Mouse (Mus musculus) midbrain, postnatal 0 days (tissue): ENCODE data around the gene Runx1. TPM values are rescaled to one million over a fixed set of nuclear protein-coding genes. Genes with fewer than 3 reads are reported as not detected.

Experiments used
- ATAC-seq: fragments of 200-750 bp; cut with Nextera tagmentation; 2 replicates; pipeline ENCODE4 v1.8.0; 2017; ENCODE audit warnings: moderate number of reproducible peaks, mild to moderate bottlenecking, moderate TSS enrichment, moderate library complexity; ENCODE audit not compliant: low FRiP score
- DNase-seq: peaks from one replicate; pipeline ENCODE4 v3.0.0-alpha.2; 2015; ENCODE audit warnings: low spot score
- H3K27ac ChIP-seq: fragments of 300-500 bp; sonication (generic); 2 replicates; pipeline ENCODE4 v1.5.1; 2014; ENCODE audit warnings: low read depth, mild to moderate bottlenecking, low read length, mixed read lengths
- H3K27me3 ChIP-seq: fragments of 300-500 bp; sonication (generic); 2 replicates; pipeline ENCODE4 v1.6.1; 2014; ENCODE audit warnings: low read length, control low read depth, mixed read lengths; ENCODE audit not compliant: insufficient read depth
- H3K36me3 ChIP-seq: fragments of 300-500 bp; sonication (generic); 2 replicates; pipeline ENCODE4 v1.6.1; 2014; ENCODE audit warnings: low read length, control low read depth, mixed read lengths; ENCODE audit not compliant: insufficient read depth
- H3K4me1 ChIP-seq: fragments of 300-500 bp; sonication (generic); 2 replicates; pipeline ENCODE4 v1.6.1; 2014; ENCODE audit warnings: mild to moderate bottlenecking, control low read depth, antibody characterized with exemption, low read length, mixed read lengths; ENCODE audit not compliant: insufficient read depth
- H3K4me2 ChIP-seq: fragments of 300-500 bp; sonication (generic); 2 replicates; pipeline ENCODE4 v1.6.1; 2014; ENCODE audit warnings: low read depth, mild to moderate bottlenecking, low read length, mixed read lengths; ENCODE audit not compliant: poor library complexity, severe bottlenecking
- H3K4me3 ChIP-seq: fragments of 300-500 bp; sonication (generic); 2 replicates; pipeline ENCODE4 v1.5.1; 2014; ENCODE audit warnings: low read depth, mild to moderate bottlenecking, low read length, moderate library complexity
- H3K9ac ChIP-seq: fragments of 300-500 bp; sonication (generic); replicated peaks from 2 replicates; pipeline ENCODE4 v1.6.1; 2014; ENCODE audit warnings: mild to moderate bottlenecking, low read length, moderate library complexity, mixed read lengths; ENCODE audit not compliant: poor library complexity, severe bottlenecking
- H3K9me3 ChIP-seq: fragments of 300-500 bp; sonication (generic); 2 replicates; pipeline ENCODE4 v1.6.1; 2016; ENCODE audit warnings: low read length, control low read depth
- CTCF ChIP-seq: IDR thresholded peaks from 2 replicates; pipeline ENCODE4 v1.5.1; 2016; ENCODE audit warnings: antibody characterized with exemption, mild to moderate bottlenecking
- WGBS: fragments of 180-500 bp; shearing (Covaris S2); extraction: QIAGEN DNeasy Blood & Tissue Kit; methylation state at CpG from one replicate; pipeline ENCODE4 v1.1.7; 2014; 5-methylcytosine and 5-hydroxymethylcytosine counted together
- polyA plus RNA-seq: library from polyadenylated mRNA; unstranded; fragments of >200 nt; fragmentation: Nextera tagmentation; extraction: Ambion mirVana; gene quantifications from 2 replicates; pipeline ENCODE4 v1.2.1, GENCODE M21; 2015
- total RNA-seq: library from RNA; depleted of rRNA; stranded (reverse); fragments of >200 nt; gene quantifications from 2 replicates; pipeline ENCODE4 v1.2.3, GENCODE M21; 2014

The Runx1 gene
- total and polyA plus RNA-seq, 2 experiments from 2014 or later, result 0.64 to 2.0 TPM

DNA sequence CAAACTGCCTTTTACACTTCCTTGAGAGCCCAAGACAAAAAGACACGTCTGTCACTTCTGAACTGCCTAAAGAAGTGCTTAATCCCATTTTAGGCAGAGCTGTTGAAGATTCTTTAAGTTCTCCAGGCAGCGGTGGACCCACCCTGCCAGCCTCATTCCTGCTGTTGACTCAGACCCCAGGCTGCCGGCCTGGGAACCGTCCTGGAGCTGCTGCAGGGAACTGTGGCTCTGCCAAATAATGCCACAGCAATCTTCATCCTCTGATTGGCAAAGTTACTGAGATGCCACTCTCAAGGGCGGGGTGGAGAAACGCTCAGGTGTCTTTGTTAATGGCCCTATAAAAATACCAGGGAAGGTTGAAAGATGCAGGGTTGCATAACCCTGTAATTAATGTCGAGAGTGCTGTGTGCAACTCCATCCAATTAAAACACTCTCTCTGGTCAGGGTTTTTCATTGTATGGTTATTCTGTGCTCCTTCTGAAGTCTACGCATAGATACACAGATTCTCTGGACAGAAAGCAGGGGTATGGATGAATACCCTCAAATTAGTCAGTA, 2.4 kb upstream of the Runx1 start:
- Histone ChIP-seq H3K4me3 (no peak overlapping the region), H3K36me3 (no peaks in the 10 kb centered on the region), H3K27me3 (no peaks in the 10 kb centered on the region; the same call in 1 of the 2 replicates), H3K27ac (no peak overlapping the region), H3K4me2 (no peak overlapping the region), H3K9me3 (no peaks in the 10 kb centered on the region), H3K9ac (no peak overlapping the region), H3K4me1 (no peaks in the 10 kb centered on the region; the same call in 1 of the 2 replicates)
- TF ChIP-seq CTCF, result no peak
- no peak for DNase-seq
- no peak for ATAC-seq
- WGBS, result 46% methylated on average over 8 of the region's 8 CpGs

DNA sequence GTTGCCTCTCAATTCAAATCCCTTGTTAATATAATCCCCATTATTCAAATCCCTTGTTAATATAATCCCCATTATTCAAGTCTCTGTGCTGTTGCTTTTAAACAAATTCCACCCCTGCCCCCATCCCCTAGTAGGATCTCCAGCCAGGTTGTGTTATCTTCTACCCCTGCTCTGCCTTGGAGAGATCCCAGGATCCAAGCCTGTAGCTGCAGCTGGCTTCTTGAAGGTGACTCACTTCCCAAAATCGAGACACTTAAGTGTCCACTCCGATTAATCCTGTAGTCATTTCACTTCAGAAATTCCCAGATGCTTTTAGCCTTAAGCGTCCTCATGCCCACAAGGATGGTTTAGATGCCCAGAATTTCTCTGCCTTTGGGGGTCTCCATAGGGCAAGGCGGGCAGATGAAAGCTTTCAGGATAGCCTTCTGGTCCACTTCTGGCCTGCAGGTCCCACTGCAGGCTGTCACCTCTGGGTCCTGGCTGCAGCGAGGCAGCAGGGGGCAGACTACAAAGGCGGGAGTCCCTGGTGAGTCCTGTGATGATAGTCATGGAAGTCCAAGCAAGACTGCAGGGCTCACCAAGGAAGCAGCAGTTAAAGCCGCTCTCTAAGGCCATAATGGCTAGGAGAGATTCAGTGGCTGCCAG, 1.8 kb upstream of the Runx1 start:
- no peaks in the 10 kb centered on the region; the same call in 1 of the 2 replicates for H3K27me3 ChIP-seq
- DNase-seq (no peak), ATAC-seq (no peak)
- H3K4me2 ChIP-seq, result no peak overlapping the region
- 45% methylated on average over 7 of the region's 7 CpGs for WGBS
- H3K27ac ChIP-seq, result no peak overlapping the region
- no peaks in the 10 kb centered on the region for H3K36me3 ChIP-seq
- no peaks in the 10 kb centered on the region for H3K9me3 ChIP-seq
- H3K9ac ChIP-seq, result no peak overlapping the region
- H3K4me1 ChIP-seq, result no peaks in the 10 kb centered on the region; the same call in 1 of the 2 replicates
- TF ChIP-seq CTCF, result peak; percentile 58
- no peak overlapping the region for H3K4me3 ChIP-seq

DNA sequence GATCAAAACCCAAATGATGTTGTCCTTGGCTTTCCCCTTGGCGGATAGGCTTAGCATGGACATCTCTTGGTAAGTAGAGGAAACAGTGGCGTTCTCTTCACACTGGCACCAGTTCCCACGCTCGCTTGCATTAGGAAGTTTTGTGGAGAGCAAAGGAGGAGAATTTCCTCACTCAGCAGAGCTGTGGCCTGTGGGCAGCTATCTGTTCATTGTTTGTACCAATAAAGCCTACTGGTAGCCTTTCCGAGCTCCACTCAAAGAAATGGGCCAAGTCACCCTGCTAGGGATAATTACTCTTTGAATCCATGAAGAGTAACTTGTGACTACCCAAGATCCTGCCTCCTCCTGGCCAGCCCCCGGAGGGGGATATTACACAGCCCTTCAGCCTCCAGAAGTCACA, 734 bp upstream of the Runx1 start:
- Histone ChIP-seq H3K4me3 (no peak overlapping the region), H3K4me2 (no peak overlapping the region), H3K4me1 (no peaks in the 10 kb centered on the region; the same call in 1 of the 2 replicates), H3K9ac (no peak overlapping the region), H3K36me3 (no peaks in the 10 kb centered on the region), H3K9me3 (no peaks in the 10 kb centered on the region), H3K27me3 (no peaks in the 10 kb centered on the region; the same call in 1 of the 2 replicates), H3K27ac (no peak overlapping the region)
- ATAC-seq (no peak), DNase-seq (no peak)
- no peak for TF ChIP-seq CTCF
- 82% methylated on average over 6 of the region's 6 CpGs for WGBS

DNA sequence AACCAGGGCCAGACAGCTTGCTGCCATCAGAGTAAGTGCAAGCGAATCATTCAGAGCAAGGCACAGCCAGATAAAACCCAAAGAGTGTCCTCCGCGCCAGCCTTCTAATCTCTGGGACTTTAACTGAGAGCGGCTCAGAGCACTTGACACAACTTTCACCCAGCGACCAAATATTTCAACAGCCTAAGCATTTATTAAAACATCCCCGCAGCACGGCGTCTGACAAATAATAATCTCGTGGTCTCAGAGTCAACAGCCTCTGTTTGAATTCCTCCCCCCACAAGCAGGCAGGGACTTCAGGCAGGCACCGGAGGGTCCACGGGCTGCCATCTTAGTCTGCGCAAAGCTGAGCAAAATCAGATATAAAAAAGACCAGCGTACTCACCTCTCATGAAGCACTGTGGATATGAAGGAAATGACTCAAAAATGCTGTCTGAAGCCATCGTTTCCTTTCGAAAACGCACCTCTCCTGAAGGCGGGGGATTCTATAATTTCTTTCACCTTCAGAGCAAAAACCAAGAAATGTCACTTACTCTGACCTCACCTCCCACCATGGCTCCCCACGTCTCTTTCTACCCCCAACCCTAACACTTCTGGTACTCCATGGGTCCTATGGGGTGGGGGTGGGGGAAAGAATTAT, 625 bp downstream of the Runx1 start:
- no peaks in the 10 kb centered on the region for H3K9me3 ChIP-seq
- H3K4me1 ChIP-seq, result no peaks in the 10 kb centered on the region; the same call in 1 of the 2 replicates
- no peak overlapping the region for H3K4me2 ChIP-seq
- no peaks in the 10 kb centered on the region; the same call in 1 of the 2 replicates for H3K27me3 ChIP-seq
- WGBS, result 86% methylated on average over 18 of the region's 18 CpGs
- H3K9ac ChIP-seq, result no peak overlapping the region
- ATAC-seq, result no peak
- TF ChIP-seq CTCF, result no peak
- no peak for DNase-seq
- H3K4me3 ChIP-seq, result no peak overlapping the region
- no peaks in the 10 kb centered on the region for H3K36me3 ChIP-seq
- no peak overlapping the region for H3K27ac ChIP-seq

DNA sequence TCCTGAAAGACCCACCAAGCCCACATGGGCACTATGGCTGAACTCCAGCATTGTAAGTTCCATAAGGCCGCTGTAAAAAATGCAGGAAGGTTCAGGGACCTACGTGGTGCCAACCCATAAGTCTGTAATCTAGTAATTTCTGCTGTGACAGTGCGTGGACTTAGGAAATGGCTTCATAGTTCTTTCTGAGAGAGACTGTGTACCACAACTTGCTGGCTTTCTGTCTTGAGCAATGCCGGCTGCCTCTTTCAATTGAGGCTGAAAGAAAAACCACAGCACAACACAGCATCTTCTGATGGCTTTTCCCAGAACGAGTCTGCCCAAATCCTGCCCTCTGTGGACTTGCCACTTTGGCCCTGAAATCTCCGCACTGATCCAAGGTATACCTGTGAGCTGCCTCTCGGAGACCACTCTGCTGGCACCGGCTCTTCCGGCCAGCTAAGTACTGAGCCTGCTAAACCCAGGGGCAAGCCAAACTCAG, 1.2 kb downstream of the Runx1 start:
- DNase-seq (no peak), ATAC-seq (no peak)
- TF ChIP-seq CTCF, result no peak
- H3K4me3 ChIP-seq, result no peak overlapping the region
- H3K27me3 ChIP-seq, result peaks cover 3% of the 10 kb centered on the region
- no peaks in the 10 kb centered on the region; the same call in 1 of the 2 replicates for H3K4me1 ChIP-seq
- no peak overlapping the region for H3K27ac ChIP-seq
- H3K4me2 ChIP-seq, result no peak overlapping the region
- H3K9ac ChIP-seq, result no peak overlapping the region
- WGBS, result 88% methylated on average over 9 of the region's 9 CpGs
- no peaks in the 10 kb centered on the region for H3K36me3 ChIP-seq
- no peaks in the 10 kb centered on the region for H3K9me3 ChIP-seq
